Mouse (Mus musculus) naive thymus-derived CD4-positive, alpha-beta T cell, adult 2 months (primary cell): ENCODE measurements around the gene Acsl6.

Source experiments
- DNase-seq: peaks from one replicate; pipeline ENCODE4 v3.0.0-alpha.2; 2011; ENCODE audit warnings: low read depth

Gene Acsl6

DNA sequence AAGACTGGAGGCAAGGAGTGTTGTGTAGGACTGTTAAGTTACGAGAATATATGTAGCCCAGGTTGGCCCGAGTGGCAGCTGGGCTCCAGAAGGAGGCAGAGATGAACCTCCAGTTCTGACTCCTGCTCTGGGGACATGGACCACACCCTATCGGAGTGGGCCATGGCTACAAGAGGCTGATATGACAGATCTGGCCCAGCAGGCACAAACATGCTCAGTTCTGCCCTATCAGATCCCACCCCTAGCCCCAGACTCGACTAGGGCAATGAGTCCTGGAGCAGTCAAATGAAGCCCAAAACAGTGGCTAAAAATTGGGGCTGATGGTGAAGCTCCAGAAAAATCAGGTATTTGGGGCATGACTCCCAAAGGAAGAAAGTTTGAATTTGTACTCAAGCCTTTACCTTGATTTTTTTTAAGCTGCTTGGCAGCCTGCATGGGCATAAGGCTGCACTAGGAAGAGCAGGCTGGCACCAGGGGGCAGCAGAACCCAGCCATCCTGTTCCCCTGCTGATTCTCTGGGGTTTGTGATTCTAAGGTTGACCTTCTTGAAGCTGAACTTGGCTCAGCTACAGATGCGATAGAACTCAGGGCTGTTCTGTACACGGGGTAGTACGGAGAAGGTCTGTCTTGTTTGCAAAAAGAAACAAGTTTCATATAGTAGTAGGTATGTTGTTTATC is 3.7 kb downstream of the Acsl6 start:
- DNase-seq: peak; percentile 75

- no peak for DNase-seq
Measured at GRCm38 (mm10) chr11:54310588-54310987, 7.0 kb downstream of the Acsl6 start.

GRCm38 (mm10) chr11:54312021-54312420 is 8.4 kb downstream of the Acsl6 start:
- no peak for DNase-seq

DNA sequence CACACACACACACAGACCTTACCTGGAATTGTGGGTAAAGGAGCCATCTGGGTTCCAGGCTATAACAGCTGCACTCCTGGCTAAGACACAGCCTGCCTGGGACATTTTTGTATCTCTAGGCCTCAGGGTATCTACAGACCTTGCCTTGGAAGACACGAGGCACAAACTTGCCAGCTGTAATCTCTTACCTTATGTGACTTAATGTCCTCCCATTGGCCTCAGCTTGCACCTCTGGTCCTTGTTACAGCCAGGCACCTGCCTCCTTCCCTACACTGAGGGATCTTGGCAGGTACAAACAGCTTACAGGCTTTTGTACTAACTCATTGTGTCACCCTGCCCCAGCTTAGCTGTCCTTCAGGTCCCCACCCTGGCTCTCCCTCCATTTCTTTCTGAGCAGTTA is 9.0 kb downstream of the Acsl6 start:
- no peak for DNase-seq

- no peak for DNase-seq
Measured at GRCm38 (mm10) chr11:54313391-54314360, 10.1 kb downstream of the Acsl6 start.

- no peak for DNase-seq
Measured at GRCm38 (mm10) chr11:54314740-54315139, 11.1 kb downstream of the Acsl6 start.

- DNase-seq: no peak
Measured at GRCm38 (mm10) chr11:54315336-54315735, 11.7 kb downstream of the Acsl6 start.

GRCm38 (mm10) chr11:54317361-54317760 is 13.8 kb downstream of the Acsl6 start:
- no peak for DNase-seq

GRCm38 (mm10) chr11:54317795-54318194 is 14.2 kb downstream of the Acsl6 start:
- DNase-seq: no peak

DNA sequence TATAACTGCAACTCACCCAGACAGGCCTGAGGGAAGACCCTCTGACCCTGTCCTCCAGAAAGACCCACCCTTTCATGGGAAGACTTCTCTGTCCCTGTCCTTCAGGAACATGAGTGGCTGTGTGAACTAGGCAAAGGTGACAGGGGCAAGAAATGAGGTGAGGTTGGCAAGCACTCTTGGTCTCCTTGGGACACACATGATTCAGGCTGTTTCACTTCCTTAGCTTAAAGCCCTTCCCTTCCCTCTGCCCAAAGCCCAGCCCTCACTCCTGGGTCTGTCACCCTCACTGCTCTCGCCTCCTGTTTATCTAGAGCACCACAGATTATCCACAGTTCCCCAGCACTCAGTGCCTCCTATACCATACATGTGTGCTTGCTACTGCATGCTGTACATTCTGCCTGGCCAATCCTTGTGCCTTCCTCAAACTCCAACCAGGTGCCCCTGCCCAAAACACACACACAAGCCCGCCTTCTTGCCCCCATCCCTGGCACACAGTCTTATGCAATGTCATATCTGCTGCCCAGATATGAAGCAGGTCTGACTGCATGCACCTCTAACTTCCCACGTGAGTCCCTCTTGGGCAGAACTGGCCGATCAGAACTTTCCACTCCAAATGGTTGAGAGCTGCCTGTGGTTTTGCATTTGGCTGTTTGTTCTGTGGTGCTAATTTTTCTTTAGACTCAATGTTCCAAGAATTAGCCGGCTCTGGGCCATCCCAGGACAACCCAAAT is 18.4 kb downstream of the Acsl6 start:
- no peak for DNase-seq

- DNase-seq: no peak
Measured at GRCm38 (mm10) chr11:54331463-54332183, 28.0 kb downstream of the Acsl6 start.

- DNase-seq: peak; percentile 6
Measured at GRCm38 (mm10) chr11:54336165-54336707, 32.6 kb downstream of the Acsl6 start.

DNA sequence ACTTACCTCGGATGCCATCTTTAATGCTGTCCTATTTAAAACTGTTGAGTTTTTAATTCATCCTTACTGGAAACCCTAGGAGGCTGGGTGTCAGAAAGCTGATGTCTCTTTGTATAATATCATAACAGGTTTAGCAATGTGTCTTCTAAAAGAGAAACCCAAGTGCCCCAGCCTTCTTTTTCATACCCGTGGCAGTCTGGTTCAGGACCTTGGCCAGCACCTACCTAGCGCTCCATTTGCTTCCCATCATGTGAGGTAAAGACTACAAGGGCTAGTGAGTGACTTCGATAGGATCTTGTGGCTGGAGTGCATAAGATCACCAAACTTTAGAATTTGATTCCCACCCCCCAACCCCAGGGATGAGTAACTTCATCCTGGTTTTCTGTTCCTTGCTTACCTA is 40.1 kb downstream of the Acsl6 start:
- DNase-seq: no peak

DNA sequence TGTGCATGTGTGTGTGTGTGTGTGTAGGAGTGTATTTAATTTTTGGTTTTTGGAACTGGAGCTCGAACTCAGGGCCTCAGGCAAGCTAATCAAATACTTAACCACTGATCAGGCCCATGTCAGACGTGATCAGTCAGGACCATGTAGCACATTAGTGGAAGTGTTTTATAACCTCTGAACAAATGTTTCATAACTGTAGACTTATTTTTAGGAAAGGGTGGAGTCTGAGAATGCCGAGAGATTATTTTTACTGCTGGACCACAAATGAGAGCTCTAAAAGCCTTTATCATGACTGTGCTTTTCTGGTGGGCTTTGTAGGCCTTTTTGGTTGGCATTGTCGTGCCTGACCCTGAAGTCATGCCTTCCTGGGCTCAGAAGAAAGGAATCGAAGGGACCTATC is 48.1 kb downstream of the Acsl6 start:
- DNase-seq: no peak

DNA sequence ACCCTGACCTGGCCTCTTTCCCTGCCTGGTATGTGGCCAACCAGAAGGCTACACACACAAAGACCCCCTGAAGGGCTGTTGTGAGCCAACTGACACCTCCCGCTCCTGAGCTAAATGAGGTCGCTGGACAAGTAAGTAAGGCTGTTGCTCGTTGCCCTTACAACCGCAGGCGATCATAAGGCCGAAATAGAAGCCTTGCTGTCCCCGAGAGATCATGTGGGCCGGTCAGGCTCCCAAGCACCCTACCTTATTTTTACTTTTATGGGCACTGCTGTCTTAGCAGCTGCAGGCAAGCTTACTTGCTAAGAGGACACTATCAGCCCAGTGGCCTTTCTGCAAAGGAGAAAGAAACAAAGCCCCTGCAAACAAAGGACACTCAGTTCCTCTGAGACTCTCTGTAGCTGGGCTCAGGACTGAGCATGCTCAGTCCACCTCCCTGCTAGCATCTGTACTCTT is 49.6 kb downstream of the Acsl6 start:
- DNase-seq: no peak

DNA sequence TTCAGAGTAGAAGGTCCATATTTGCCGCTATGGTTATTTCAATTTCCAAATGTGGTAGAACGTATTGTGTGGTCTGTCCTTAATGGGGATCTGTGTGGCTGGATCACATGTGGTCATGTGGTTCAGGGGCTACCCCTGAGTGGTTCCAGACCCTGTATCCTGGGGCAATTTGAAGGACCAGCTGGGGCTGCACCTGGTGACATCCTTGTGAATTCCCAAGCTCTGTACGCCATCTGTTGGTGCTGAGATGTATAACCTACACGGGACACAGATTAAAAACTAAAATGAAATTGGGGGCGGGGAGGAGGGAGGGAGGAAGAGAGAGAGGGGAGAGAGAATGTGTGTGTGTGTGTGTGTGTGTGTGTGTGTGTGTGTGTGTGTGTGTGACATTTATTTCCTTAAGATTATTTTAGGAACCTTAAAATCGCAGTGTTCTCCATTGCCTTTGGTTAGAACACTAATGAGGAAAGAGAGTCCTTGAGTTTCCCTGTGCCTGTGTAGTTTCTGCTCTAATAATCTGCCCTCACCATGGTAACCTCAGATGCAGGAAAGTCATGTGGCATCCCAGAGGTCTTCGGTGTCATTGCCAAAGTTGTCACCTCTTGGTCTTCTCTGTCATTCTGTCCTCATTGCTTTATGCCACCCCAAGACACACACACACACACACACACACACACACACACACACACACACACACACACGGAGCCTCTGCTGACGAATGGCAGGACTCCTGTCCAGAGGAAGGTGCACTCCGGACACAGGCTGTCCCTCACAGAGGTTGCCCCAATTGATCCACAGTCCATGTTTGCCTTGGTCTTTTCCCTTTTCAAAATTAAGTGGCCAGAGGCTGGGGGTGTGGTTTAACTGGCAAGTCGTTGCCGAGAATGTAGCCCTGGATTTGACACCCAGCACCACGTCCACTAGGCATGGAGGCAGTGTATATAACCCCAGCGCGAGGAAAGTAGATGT is 51.3 kb downstream of the Acsl6 start:
- peak; percentile 65 for DNase-seq

DNA sequence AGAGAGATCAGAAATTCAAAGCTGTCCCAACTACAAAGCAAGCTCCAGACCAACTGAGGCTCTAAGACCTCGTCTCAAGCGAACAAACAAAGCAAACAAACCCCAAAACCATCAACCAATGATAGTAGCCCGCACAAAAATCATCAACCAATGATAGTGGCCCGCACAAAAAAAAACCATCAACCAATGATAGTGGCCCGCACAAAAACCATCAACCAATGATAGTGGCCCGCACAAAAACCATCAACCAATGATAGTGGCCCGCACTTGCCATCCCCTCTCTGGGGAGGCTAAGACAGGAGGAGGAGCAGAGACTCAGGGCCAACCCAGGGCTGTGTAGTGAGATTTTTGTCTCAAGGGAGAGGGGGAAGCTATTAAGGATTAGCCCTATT is 52.0 kb downstream of the Acsl6 start:
- DNase-seq: no peak

DNA sequence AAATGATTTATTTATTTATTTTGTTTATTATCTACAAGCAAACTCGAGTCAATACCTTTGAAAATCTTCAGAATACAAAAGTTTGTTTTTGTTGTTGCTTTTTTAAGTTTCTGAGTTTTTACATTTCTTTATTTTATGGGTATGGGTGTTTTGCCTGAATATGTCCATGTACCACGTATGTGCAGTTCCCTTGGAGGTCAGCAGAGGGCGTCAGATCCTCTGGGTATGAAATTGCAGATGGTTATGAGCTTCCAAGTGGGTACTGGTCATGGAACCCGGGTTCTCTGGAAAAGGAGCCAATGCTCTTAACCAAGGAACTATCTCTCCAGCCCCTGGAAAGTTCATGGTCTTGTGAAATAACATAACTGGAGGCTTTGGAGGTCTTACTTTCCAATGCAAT is 53.1 kb downstream of the Acsl6 start:
- peak; percentile 77 for DNase-seq

GRCm38 (mm10) chr11:54372553-54372952 is 69.0 kb downstream of the Acsl6 start:
- DNase-seq: no peak

GRCm38 (mm10) chr11:54390386-54390785 is 86.8 kb downstream of the Acsl6 start:
- DNase-seq: no peak
